Mouse (Mus musculus) megakaryocyte, embryonic 14.5 days (primary cell): ENCODE results near the gene Anks1b.

ENCODE experiments used
- FLI1 ChIP-seq: IDR thresholded peaks from 2 replicates; pipeline ENCODE4 v1.6.1; 2012; ENCODE audit warnings: low read length, inconsistent platforms, mixed read lengths
- GATA1 ChIP-seq: IDR thresholded peaks from 3 replicates; pipeline ENCODE4 v1.6.1; 2012; ENCODE audit warnings: mixed read lengths, low read length, inconsistent platforms, borderline replicate concordance

- TF ChIP-seq GATA1: no peak
- no peak for TF ChIP-seq FLI1
Measured at GRCm38 (mm10) chr10:90981811-90982210, 1108.5 kb downstream of the Anks1b start.
